Mouse (Mus musculus): ENCODE data around the gene Angptl6. TPM values are rescaled to one million over a fixed set of nuclear protein-coding genes. Genes with fewer than 3 reads are reported as not detected.

Gene Angptl6
- polyA plus RNA-seq, 1 experiment from 2014 or later = 10.7 TPM

- ATAC-seq = no peak
- H3K36me3 ChIP-seq (ENCODE audit: control insufficient read depth, insufficient read depth, low read length) = peaks cover 34% of the 10 kb centered on the region
- H3K9ac ChIP-seq (ENCODE audit: low read depth, low read length) = 0 out of 2 replicates have a peak overlapping the region, but pooled peaks have one; percentile 2
- 93% methylated on average over 9 of the region's 9 CpGs for WGBS
- peaks cover 16% of the 10 kb centered on the region for H3K4me1 ChIP-seq (ENCODE audit: control insufficient read depth, insufficient read depth, low read length)
- H3K27me3 ChIP-seq (replicated peaks; ENCODE audit: control insufficient read depth, insufficient read depth, low read length) = no peaks in the 10 kb centered on the region
- H3K9me3 ChIP-seq (ENCODE audit: control insufficient read depth, low read length) = no peaks in the 10 kb centered on the region
- H3K27ac ChIP-seq (ENCODE audit: low read length) = no peak overlapping the region
- no peak overlapping the region for H3K4me2 ChIP-seq (ENCODE audit: low read depth, low read length)
- H3K4me3 ChIP-seq (ENCODE audit: low read length) = no peak overlapping the region
Measured at GRCm38 (mm10) chr9:20895382-20895781, 15.9 kb upstream of the Angptl6 start.

- Histone ChIP-seq H3K4me3 (ENCODE audit: low read length) (no peak overlapping the region), H3K27me3 (replicated peaks; ENCODE audit: control insufficient read depth, insufficient read depth, low read length) (no peaks in the 10 kb centered on the region), H3K36me3 (ENCODE audit: control insufficient read depth, insufficient read depth, low read length) (peaks cover 41% of the 10 kb centered on the region), H3K4me2 (ENCODE audit: low read depth, low read length) (no peak overlapping the region), H3K9ac (ENCODE audit: low read depth, low read length) (no peak overlapping the region), H3K4me1 (ENCODE audit: control insufficient read depth, insufficient read depth, low read length) (peaks cover 16% of the 10 kb centered on the region), H3K27ac (ENCODE audit: low read length) (no peak overlapping the region), H3K9me3 (ENCODE audit: control insufficient read depth, low read length) (no peaks in the 10 kb centered on the region)
- ATAC-seq = no peak
- 86% methylated on average over 15 of the region's 15 CpGs for WGBS
Measured at GRCm38 (mm10) chr9:20894629-20895028, 15.1 kb upstream of the Angptl6 start.

GRCm38 (mm10) chr9:20893590-20894343, 14.2 kb upstream of the Angptl6 start:
- ATAC-seq = no peak
- H3K4me3 ChIP-seq (ENCODE audit: low read length) = no peak overlapping the region
- H3K36me3 ChIP-seq (ENCODE audit: control insufficient read depth, insufficient read depth, low read length) = peaks cover 42% of the 10 kb centered on the region
- no peak overlapping the region for H3K27ac ChIP-seq (ENCODE audit: low read length)
- H3K27me3 ChIP-seq (replicated peaks; ENCODE audit: control insufficient read depth, insufficient read depth, low read length) = no peaks in the 10 kb centered on the region
- no peak overlapping the region for H3K9ac ChIP-seq (ENCODE audit: low read depth, low read length)
- no peaks in the 10 kb centered on the region for H3K9me3 ChIP-seq (ENCODE audit: control insufficient read depth, low read length)
- 82% methylated on average over 13 of the region's 13 CpGs for WGBS
- no peak overlapping the region for H3K4me2 ChIP-seq (ENCODE audit: low read depth, low read length)
- H3K4me1 ChIP-seq (ENCODE audit: control insufficient read depth, insufficient read depth, low read length) = peaks cover 22% of the 10 kb centered on the region

GRCm38 (mm10) chr9:20893069-20893468, 13.5 kb upstream of the Angptl6 start:
- H3K9me3 ChIP-seq (ENCODE audit: control insufficient read depth, low read length) = no peaks in the 10 kb centered on the region
- H3K4me1 ChIP-seq (ENCODE audit: control insufficient read depth, insufficient read depth, low read length) = peaks cover 22% of the 10 kb centered on the region
- WGBS = 53% methylated on average over 5 of the region's 5 CpGs
- no peak overlapping the region; the same call in 1 of the 2 replicates for H3K27ac ChIP-seq (ENCODE audit: low read length)
- H3K27me3 ChIP-seq (replicated peaks; ENCODE audit: control insufficient read depth, insufficient read depth, low read length) = no peaks in the 10 kb centered on the region
- H3K4me3 ChIP-seq (ENCODE audit: low read length) = no peak overlapping the region
- H3K4me2 ChIP-seq (ENCODE audit: low read depth, low read length) = no peak overlapping the region
- no peak overlapping the region for H3K9ac ChIP-seq (ENCODE audit: low read depth, low read length)
- no peak for ATAC-seq
- H3K36me3 ChIP-seq (ENCODE audit: control insufficient read depth, insufficient read depth, low read length) = peaks cover 42% of the 10 kb centered on the region

- no peak for ATAC-seq
- H3K27ac ChIP-seq (ENCODE audit: low read length) = no peak overlapping the region
- no peaks in the 10 kb centered on the region for H3K9me3 ChIP-seq (ENCODE audit: control insufficient read depth, low read length)
- peaks cover 16% of the 10 kb centered on the region for H3K4me1 ChIP-seq (ENCODE audit: control insufficient read depth, insufficient read depth, low read length)
- no peak overlapping the region for H3K4me3 ChIP-seq (ENCODE audit: low read length)
- H3K27me3 ChIP-seq (replicated peaks; ENCODE audit: control insufficient read depth, insufficient read depth, low read length) = no peaks in the 10 kb centered on the region
- 56% methylated on average over 5 of the region's 5 CpGs for WGBS
- peaks cover 42% of the 10 kb centered on the region for H3K36me3 ChIP-seq (ENCODE audit: control insufficient read depth, insufficient read depth, low read length)
- H3K9ac ChIP-seq (ENCODE audit: low read depth, low read length) = no peak overlapping the region
- no peak overlapping the region for H3K4me2 ChIP-seq (ENCODE audit: low read depth, low read length)
Measured at GRCm38 (mm10) chr9:20892104-20892653, 12.7 kb upstream of the Angptl6 start.

GRCm38 (mm10) chr9:20891339-20892103, 12.0 kb upstream of the Angptl6 start:
- Histone ChIP-seq H3K4me2 (ENCODE audit: low read depth, low read length) (no peak overlapping the region), H3K4me3 (ENCODE audit: low read length) (no peak overlapping the region), H3K36me3 (ENCODE audit: control insufficient read depth, insufficient read depth, low read length) (peaks cover 42% of the 10 kb centered on the region), H3K9me3 (ENCODE audit: control insufficient read depth, low read length) (no peaks in the 10 kb centered on the region), H3K4me1 (ENCODE audit: control insufficient read depth, insufficient read depth, low read length) (peaks cover 11% of the 10 kb centered on the region), H3K27me3 (replicated peaks; ENCODE audit: control insufficient read depth, insufficient read depth, low read length) (no peaks in the 10 kb centered on the region), H3K9ac (ENCODE audit: low read depth, low read length) (no peak overlapping the region), H3K27ac (ENCODE audit: low read length) (no peak overlapping the region; the same call in 1 of the 2 replicates)
- no peak for ATAC-seq
- WGBS = 76% methylated on average over 26 of the region's 26 CpGs

- ATAC-seq = no peak
- H3K4me3 ChIP-seq (ENCODE audit: low read length) = no peak overlapping the region
- no peak overlapping the region for H3K4me2 ChIP-seq (ENCODE audit: low read depth, low read length)
- H3K27me3 ChIP-seq (replicated peaks; ENCODE audit: control insufficient read depth, insufficient read depth, low read length) = no peaks in the 10 kb centered on the region
- no peaks in the 10 kb centered on the region for H3K9me3 ChIP-seq (ENCODE audit: control insufficient read depth, low read length)
- no peak overlapping the region for H3K9ac ChIP-seq (ENCODE audit: low read depth, low read length)
- H3K36me3 ChIP-seq (ENCODE audit: control insufficient read depth, insufficient read depth, low read length) = peaks cover 36% of the 10 kb centered on the region
- H3K4me1 ChIP-seq (ENCODE audit: control insufficient read depth, insufficient read depth, low read length) = peaks cover 11% of the 10 kb centered on the region
- 94% methylated on average over 5 of the region's 5 CpGs for WGBS
- no peak overlapping the region for H3K27ac ChIP-seq (ENCODE audit: low read length)
Measured at GRCm38 (mm10) chr9:20890411-20890810, 10.9 kb upstream of the Angptl6 start.

- Histone ChIP-seq H3K9me3 (ENCODE audit: control insufficient read depth, low read length) (no peaks in the 10 kb centered on the region), H3K9ac (ENCODE audit: low read depth, low read length) (peak overlapping the region; percentile 93; the same call in 1 of the 2 replicates), H3K4me2 (ENCODE audit: low read depth, low read length) (peak overlapping the region; percentile 72), H3K36me3 (ENCODE audit: control insufficient read depth, insufficient read depth, low read length) (peaks cover 33% of the 10 kb centered on the region), H3K27me3 (replicated peaks; ENCODE audit: control insufficient read depth, insufficient read depth, low read length) (no peaks in the 10 kb centered on the region), H3K4me3 (ENCODE audit: low read length) (peak overlapping the region; percentile 74), H3K27ac (ENCODE audit: low read length) (0 out of 2 replicates have a peak overlapping the region, but pooled peaks have one; percentile 4), H3K4me1 (ENCODE audit: control insufficient read depth, insufficient read depth, low read length) (peaks cover 11% of the 10 kb centered on the region)
- WGBS = 75% methylated on average over 29 of the region's 29 CpGs
- ATAC-seq = no peak
Measured at GRCm38 (mm10) chr9:20889185-20890141, 9.9 kb upstream of the Angptl6 start.
